Mouse (Mus musculus) leukemia stem cell, adult 10-12 weeks (primary cell): ENCODE measurements around the gene Tmem14c. TPM values are rescaled to one million over a fixed set of nuclear protein-coding genes. Genes with fewer than 3 reads are reported as not detected.

Experiments used
- polyA plus RNA-seq: library from polyadenylated mRNA; stranded (reverse); fragments of >175 nt; gene quantifications from 2 replicates; pipeline ENCODE4 v1.2.3, GENCODE M21; 2012; ENCODE audit warnings: low replicate concordance

Gene Tmem14c
- polyA plus RNA-seq: 31.1 and 589 TPM in 2 replicates

DNA sequence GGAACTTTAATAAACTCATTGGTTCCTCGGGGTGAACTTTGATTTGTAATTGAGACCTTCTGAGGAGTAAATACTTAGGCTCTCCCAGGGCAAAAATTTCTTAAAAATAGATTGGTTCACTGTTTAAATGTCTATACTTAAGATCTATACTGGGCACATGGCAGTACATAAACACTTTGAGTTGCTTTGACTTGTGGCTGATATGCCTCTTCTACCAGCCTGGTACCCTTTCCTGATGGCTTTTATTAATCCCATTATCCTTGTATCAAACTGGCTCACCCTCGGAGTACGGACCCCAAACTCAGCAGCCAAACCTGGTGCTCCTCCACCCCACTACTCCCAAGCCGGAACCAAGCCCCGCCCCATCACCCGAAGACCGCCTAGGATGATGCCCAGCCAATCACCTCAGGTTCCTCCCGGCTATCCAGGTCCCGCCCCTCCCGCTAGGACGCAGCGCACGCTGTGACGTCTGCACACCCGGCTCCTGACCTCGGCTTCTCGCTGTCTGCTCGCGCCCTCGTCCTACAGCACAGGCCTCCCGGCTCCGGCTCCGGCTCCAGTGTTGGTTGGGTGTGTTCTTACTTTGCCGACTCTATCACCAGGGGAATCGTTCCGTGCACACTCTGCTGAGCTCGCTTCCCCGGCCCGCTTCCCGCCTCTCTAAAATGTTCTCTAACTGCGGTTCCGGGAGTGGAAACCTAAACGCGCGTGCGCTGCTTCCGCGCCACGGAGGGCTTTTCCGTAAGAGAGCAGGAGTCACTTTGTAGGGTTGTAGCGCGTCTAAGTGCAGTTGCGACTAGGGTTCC, at the start of gene Tmem14c:
Tmem14c (plus strand) TSS at position 464 of the 806 bp plus-strand sequence.

DNA sequence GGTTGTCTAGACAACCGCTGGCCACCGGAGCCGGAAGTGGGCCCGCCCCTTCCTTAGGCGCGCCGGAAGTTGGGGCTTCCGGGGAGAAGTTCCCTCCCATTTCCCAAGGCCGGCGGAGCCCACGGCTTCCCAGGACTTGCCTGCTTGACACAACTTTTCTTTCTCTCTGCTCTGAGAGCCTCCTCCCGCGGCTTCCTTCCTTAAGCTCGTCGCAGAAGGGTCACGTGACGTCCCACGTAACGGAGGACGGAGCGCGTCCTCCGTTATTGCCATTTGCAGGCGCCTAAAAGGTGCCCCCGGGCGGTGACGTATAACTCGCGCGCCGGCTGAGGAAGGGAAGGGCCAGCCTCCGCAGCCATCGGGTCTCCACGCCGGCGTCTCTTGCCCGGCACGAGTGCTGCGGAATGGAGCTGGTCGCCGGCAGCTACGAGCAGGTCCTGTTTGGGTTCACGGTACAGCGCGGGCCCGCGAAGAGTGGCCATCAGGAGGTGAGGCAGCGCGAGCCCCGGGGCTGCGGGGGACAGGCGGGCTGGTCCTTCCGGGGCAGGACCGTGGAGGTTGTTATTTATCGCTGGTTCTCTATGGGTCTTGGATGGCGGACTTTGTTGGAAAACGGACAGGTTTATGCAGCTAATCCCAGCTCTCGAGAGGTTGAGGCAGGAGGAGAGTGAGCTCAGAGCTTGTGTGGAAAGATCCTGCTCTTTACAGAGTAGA, 15.0 kb upstream of the Tmem14c start, which contains the start of gene Pak1ip1:
Pak1ip1 (plus strand) TSS at position 98 of the 714 bp plus-strand sequence.

Other genes with a start within 250 kb of the Tmem14c start
- 0.48 and 1.2 TPM in 2 replicates for gene Gcnt2, start 156.5 kb upstream of the Tmem14c start, polyA plus RNA-seq
- gene Pak1ip1, start 15.3 kb upstream of the Tmem14c start, polyA plus RNA-seq: 45.6 and 68.6 TPM in 2 replicates
- gene Mak, start 63.4 kb downstream of the Tmem14c start, polyA plus RNA-seq: 0.06 and 0.09 TPM in 2 replicates
- not detected in 2 replicates for gene Gcm2, start 94.7 kb downstream of the Tmem14c start, polyA plus RNA-seq
- gene Sycp2l, start 98.0 kb downstream of the Tmem14c start, polyA plus RNA-seq: not detected in 2 replicates
- gene Elovl2, start 204.1 kb downstream of the Tmem14c start, polyA plus RNA-seq: not detected in 2 replicates
- gene Smim13, start 233.6 kb downstream of the Tmem14c start, polyA plus RNA-seq: 2.1 and 3.7 TPM in 2 replicates